Mouse (Mus musculus) midbrain, embryonic 10.5 days (tissue): ENCODE measurements around the gene Mum1l1. TPM values are rescaled to one million over a fixed set of nuclear protein-coding genes. Genes with fewer than 3 reads are reported as not detected.

Experiments used
- DNase-seq: peaks from one replicate; pipeline ENCODE4 v3.0.0-alpha.2; 2017; ENCODE audit warnings: low spot score
- H3K27ac ChIP-seq: fragments of 300-500 bp; sonication (generic); replicated peaks from 2 replicates; pipeline ENCODE4 v1.5.1; 2016; ENCODE audit warnings: mild to moderate bottlenecking
- H3K27me3 ChIP-seq: fragments of 300-500 bp; sonication (generic); 2 replicates; pipeline ENCODE4 v1.6.1; 2016; ENCODE audit warnings: low read depth, mild to moderate bottlenecking; ENCODE audit not compliant: poor library complexity, severe bottlenecking
- H3K36me3 ChIP-seq: fragments of 300-500 bp; sonication (generic); 2 replicates; pipeline ENCODE4 v1.6.1; 2016; ENCODE audit warnings: mild to moderate bottlenecking, moderate library complexity
- H3K4me1 ChIP-seq: fragments of 300-500 bp; sonication (generic); 2 replicates; pipeline ENCODE4 v1.6.1; 2016
- H3K4me3 ChIP-seq: fragments of 300-500 bp; sonication (generic); 2 replicates; pipeline ENCODE4 v1.5.1; 2016; ENCODE audit warnings: mild to moderate bottlenecking, moderate library complexity
- H3K9me3 ChIP-seq: fragments of 300-500 bp; sonication (generic); replicated peaks from 2 replicates; pipeline ENCODE4 v1.6.1; 2016; ENCODE audit warnings: mild to moderate bottlenecking
- WGBS: fragments of 180-500 bp; shearing (Covaris S2); methylation state at CpG from one replicate; pipeline ENCODE4 v1.1.7; 2016; 5-methylcytosine and 5-hydroxymethylcytosine counted together
- polyA plus RNA-seq: library from polyadenylated mRNA; unstranded; fragments of >200 nt; fragmentation: Nextera tagmentation; extraction: Ambion mirVana; gene quantifications from 2 replicates; pipeline ENCODE4 v1.2.1, GENCODE M21; 2016

Gene Mum1l1
- polyA plus RNA-seq, 1 experiment from 2014 or later, result 22.3 TPM

DNA sequence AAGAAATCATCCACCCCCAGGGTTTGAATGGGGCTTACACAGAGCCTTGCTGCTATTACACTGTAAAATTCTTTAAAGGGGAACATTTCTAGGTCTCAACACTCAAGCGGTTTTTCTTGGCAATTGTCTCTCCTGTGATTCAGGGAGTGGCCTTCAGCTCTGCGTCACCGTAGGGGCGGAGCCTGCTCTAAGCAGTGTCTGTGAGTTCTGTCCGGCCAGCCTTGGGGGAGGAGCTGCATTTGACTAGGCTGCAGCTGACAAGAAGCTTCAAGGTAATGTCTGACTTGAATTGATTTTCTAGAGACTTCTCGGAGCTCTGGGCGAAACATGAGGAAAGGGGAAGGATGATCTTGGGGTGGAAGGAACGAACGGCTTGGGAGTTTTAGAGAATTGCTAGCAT is 21.3 kb downstream of the Mum1l1 start:
- 38% methylated on average over 9 of the region's 9 CpGs for WGBS
- peak; percentile 45 for DNase-seq

DNA sequence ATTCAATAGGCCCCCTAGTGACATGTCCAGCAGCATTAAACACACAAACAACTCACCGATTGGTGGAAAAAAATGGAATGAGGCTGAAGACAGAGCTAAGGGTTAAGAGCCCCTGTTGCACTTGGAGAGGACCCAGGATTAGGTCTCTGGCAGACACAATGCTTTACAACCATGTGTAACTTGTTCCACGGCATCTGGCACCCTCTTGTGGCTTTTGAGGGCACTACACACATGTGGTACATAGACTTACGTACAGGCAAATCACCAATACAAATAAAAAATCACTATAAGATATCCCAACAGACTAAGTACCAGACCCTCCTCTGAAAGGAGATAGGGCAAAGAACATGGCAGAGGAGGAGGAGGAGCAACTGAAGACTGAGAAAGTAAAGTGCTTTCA is 37.5 kb downstream of the Mum1l1 start:
- WGBS, result 84% methylated on average over 3 of the region's 3 CpGs
- Histone ChIP-seq H3K9me3 (no peaks in the 10 kb centered on the region), H3K4me1 (no peaks in the 10 kb centered on the region), H3K36me3 (no peaks in the 10 kb centered on the region), H3K27ac (no peak overlapping the region), H3K27me3 (no peaks in the 10 kb centered on the region), H3K4me3 (no peak overlapping the region)
- DNase-seq, result no peak

More for the DNA sequence above, 21.3 kb downstream of the Mum1l1 start:
- no peaks in the 10 kb centered on the region for H3K9me3 ChIP-seq
- H3K27ac ChIP-seq, result no peak overlapping the region
- no peak overlapping the region for H3K4me3 ChIP-seq
- peaks cover 26% of the 10 kb centered on the region for H3K36me3 ChIP-seq
- no peaks in the 10 kb centered on the region for H3K4me1 ChIP-seq
- no peaks in the 10 kb centered on the region; the same call in 1 of the 2 replicates for H3K27me3 ChIP-seq

DNA sequence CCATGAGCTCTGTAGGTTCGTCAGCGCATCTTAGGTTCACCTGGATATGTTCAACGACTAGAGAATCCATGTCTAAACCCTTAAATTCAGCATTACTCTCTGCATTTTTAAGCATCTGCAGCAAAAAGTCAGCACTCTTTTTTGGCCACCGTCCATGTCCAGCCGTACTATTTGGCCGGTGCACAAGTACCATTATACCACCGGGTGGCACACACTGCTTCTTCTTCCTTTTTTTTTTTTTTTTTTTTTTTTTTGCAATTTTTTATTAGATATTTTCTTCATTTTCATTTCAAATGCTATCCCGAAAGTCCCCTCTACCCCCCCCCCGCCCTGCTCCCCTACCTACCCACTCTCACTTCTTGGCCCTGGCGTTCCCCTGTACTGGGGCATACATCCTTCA is 47.2 kb downstream of the Mum1l1 start:
- H3K9me3 ChIP-seq, result no peaks in the 10 kb centered on the region
- H3K4me1 ChIP-seq, result no peaks in the 10 kb centered on the region
- DNase-seq, result no peak
- WGBS, result 93% methylated on average over 9 of the region's 10 CpGs
- no peak overlapping the region for H3K27ac ChIP-seq
- no peaks in the 10 kb centered on the region for H3K36me3 ChIP-seq
- H3K4me3 ChIP-seq, result no peak overlapping the region
- H3K27me3 ChIP-seq, result no peaks in the 10 kb centered on the region

DNA sequence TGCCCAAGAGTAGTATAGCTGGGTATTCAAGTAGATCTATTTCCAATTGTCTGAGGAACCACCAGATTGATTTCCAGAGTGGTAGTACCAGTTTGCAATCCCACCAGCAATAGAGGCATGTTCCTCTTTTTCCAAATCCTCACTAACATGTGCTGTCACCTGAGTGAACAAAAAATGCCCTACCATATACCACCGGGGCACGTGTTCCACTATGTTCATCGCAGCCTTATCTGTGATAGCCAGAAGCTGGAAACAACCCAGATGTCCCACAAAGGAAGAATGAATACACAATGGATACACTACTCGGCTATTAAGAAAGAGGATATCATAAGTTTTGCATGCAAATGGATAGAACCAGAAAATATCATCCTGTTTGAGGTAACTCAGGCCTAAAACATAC is 72.1 kb downstream of the Mum1l1 start:
- DNase-seq, result no peak
- Histone ChIP-seq H3K27me3 (peaks cover 30% of the 10 kb centered on the region), H3K9me3 (no peaks in the 10 kb centered on the region), H3K27ac (no peak overlapping the region), H3K4me1 (no peaks in the 10 kb centered on the region), H3K4me3 (no peak overlapping the region), H3K36me3 (no peaks in the 10 kb centered on the region)
- 93% methylated on average over 4 of the region's 4 CpGs for WGBS

Other genes starting within 250 kb of the Mum1l1 start
- not detected in 2 replicates for gene Serpina7, start 124.8 kb upstream of the Mum1l1 start, polyA plus RNA-seq
- gene 4930513O06Rik, start 123.8 kb upstream of the Mum1l1 start, polyA plus RNA-seq, result not detected in 2 replicates
- 0.11 TPM in 1 of 2 replicates, not detected in the other for gene 4933428M09Rik, start 30.8 kb upstream of the Mum1l1 start, polyA plus RNA-seq
- not detected in 2 replicates for gene Trap1a, start 123.6 kb downstream of the Mum1l1 start, polyA plus RNA-seq